Mouse (Mus musculus) ES-E14 (cell line): ENCODE data around the gene Galnt6. TPM values are rescaled to one million over a fixed set of nuclear protein-coding genes. Genes with fewer than 3 reads are reported as not detected.
A peak's percentile ranks its signal among the peaks of the same experiment; 100 is the strongest.

Experiments
- DNase-seq: peaks from one replicate; pipeline ENCODE4 v3.0.0-alpha.2; 2013; ENCODE audit warnings: low read depth, low spot score
- H3K27ac ChIP-seq: 2 replicates; pipeline ENCODE4 v1.5.1; 2012; ENCODE audit warnings: low read depth, mild to moderate bottlenecking, low read length, moderate library complexity, mixed read lengths; ENCODE audit not compliant: poor library complexity, insufficient read depth, severe bottlenecking
- H3K36me3 ChIP-seq: 2 replicates; pipeline ENCODE4 v1.6.1; 2012; ENCODE audit warnings: mild to moderate bottlenecking, low read length, moderate library complexity, mixed read lengths; ENCODE audit not compliant: control insufficient read depth, poor library complexity, insufficient read depth, severe bottlenecking
- H3K4me1 ChIP-seq, 2 experiments: fragments of 150-350 bp in 1 of 2; sonication (generic) in 1 of 2; 2 replicates each; pipeline ENCODE4 v1.6.1; 2012; ENCODE audit warnings: low read length in 2 of 2, mild to moderate bottlenecking in 1 of 2, mixed read lengths in 1 of 2; ENCODE audit not compliant: control insufficient read depth in 2 of 2, insufficient read depth in 2 of 2, poor library complexity in 1 of 2
- H3K4me3 ChIP-seq, 2 experiments: fragments of 150-350 bp in 1 of 2; sonication (generic) in 1 of 2; 2 replicates each; pipeline ENCODE4 v1.5.1; 2012; ENCODE audit warnings: low read length in 2 of 2, low read depth in 1 of 2, mild to moderate bottlenecking in 1 of 2, mixed read lengths in 1 of 2; ENCODE audit not compliant: insufficient read depth in 1 of 2, poor library complexity in 1 of 2, severe bottlenecking in 1 of 2
- H3K9ac ChIP-seq: 2 replicates; pipeline ENCODE4 v1.6.1; 2012; ENCODE audit warnings: low read depth, mild to moderate bottlenecking, low read length, mixed read lengths; ENCODE audit not compliant: poor library complexity, insufficient read depth, severe bottlenecking
- H3K9me3 ChIP-seq: fragments of 150-350 bp; sonication (generic); 2 replicates; pipeline ENCODE4 v1.6.1; 2012; ENCODE audit warnings: low read depth, mild to moderate bottlenecking, low read length; ENCODE audit not compliant: control insufficient read depth, insufficient read depth
- CHD2 ChIP-seq: IDR thresholded peaks from 2 replicates; pipeline ENCODE4 v1.6.1; 2014; ENCODE audit warnings: mild to moderate bottlenecking, low read depth, low read length, inconsistent platforms
- HCFC1 ChIP-seq: IDR thresholded peaks from 2 replicates; pipeline ENCODE4 v1.6.1; 2012; ENCODE audit warnings: low read length, inconsistent platforms, borderline replicate concordance; ENCODE audit not compliant: insufficient read depth
- MAFK ChIP-seq: IDR thresholded peaks from 2 replicates; pipeline ENCODE4 v1.6.1; 2014; ENCODE audit warnings: mild to moderate bottlenecking, low read depth, low read length, inconsistent platforms; ENCODE audit not compliant: insufficient read depth
- ZC3H11A ChIP-seq: IDR thresholded peaks from 2 replicates; pipeline ENCODE4 v1.6.1; 2012; ENCODE audit warnings: low read depth, mild to moderate bottlenecking, inconsistent platforms, low read length, borderline replicate concordance
- ZNF384 ChIP-seq: IDR thresholded peaks from 2 replicates; pipeline ENCODE4 v1.6.1; 2012; ENCODE audit warnings: low read depth, low read length, inconsistent platforms
- in situ Hi-C, 2 experiments: fragments of 600-800 bp; cut with MboI; formaldehyde crosslinking; loops; one replicate each; pipeline ENCODE4 v1.15.1; 2025; ENCODE audit warnings: low sequenced_read_pairs in 2 of 2, inconsistent platforms in 1 of 2; ENCODE audit not compliant: unreplicated experiment in 2 of 2
- total RNA-seq: library from RNA; depleted of rRNA; stranded (reverse); fragments of 300-350 nt; gene quantifications from 2 replicates; pipeline ENCODE4 v1.2.3, GENCODE M21; 2012

Galnt6 gene
- total RNA-seq, 1 experiment: 18.2 TPM

DNA sequence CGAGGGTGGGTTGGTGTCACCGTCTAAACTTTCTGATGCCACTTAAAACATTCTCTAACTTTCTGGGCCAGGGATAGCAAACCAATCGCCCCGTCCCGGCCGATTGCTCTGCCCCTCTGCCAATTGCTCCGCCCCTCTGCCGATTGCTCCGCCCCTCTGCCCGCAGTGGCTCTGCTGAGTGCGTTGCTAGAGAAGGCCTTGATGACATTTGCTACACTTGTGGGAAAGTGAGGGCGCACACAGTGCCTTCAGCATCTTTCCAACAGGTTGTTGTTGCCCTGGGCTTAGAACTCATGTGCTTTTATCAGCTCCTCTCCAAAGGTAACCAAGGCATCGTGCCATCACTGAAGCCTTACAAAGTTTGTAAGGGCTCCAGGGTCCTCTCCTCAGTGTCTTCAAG is 43.9 kb downstream of the Galnt6 start:
- peaks cover 0 to 7% of the 10 kb centered on the region in 2 experiments; a peak in 1 of 4 replicates for H3K4me1 ChIP-seq
- H3K9me3 ChIP-seq: no peaks in the 10 kb centered on the region
- no peak overlapping the region for H3K27ac ChIP-seq
- in situ Hi-C loops: no loop called here
- H3K36me3 ChIP-seq: no peaks in the 10 kb centered on the region
- H3K4me3 ChIP-seq: peak overlapping the region; percentile 11 to 29; a peak in 2 of 4 replicates
- H3K9ac ChIP-seq: no peak overlapping the region
- no peak for DNase-seq
- TF ChIP-seq HCFC1: no peak
- no peak for TF ChIP-seq CHD2
- TF ChIP-seq ZC3H11A: no peak
- no peak for TF ChIP-seq MAFK
- TF ChIP-seq ZNF384: no peak

DNA sequence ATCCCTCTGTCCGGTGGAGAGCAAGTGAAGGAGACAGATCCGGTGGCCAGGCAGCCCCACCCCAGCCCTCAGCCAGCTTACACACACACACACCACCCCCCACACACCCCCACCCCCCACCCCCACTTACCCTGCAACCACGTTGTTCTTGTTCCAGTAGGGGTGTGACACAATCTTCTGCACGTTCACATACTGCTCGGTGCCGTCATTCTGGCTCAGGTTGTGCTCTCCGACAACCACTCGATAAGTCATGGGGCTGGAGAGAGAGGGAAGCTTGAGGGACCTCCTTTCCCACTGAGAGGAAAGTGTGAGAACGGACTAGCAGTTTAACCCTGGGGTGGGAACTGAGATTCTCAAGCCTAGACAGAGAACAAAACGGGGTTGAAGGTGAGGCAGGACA is 44.7 kb downstream of the Galnt6 start:
- Histone ChIP-seq H3K4me1 (peaks cover 0 to 11% of the 10 kb centered on the region in 2 experiments; a peak in 2 of 4 replicates), H3K9ac (no peak overlapping the region), H3K4me3 (peak overlapping the region; percentile 11 to 29; a peak in 1 of 4 replicates), H3K36me3 (no peaks in the 10 kb centered on the region), H3K27ac (no peak overlapping the region), H3K9me3 (no peaks in the 10 kb centered on the region)
- no peak for DNase-seq
- TF ChIP-seq MAFK (no peak), HCFC1 (no peak), CHD2 (no peak)
- in situ Hi-C loops: no loop called here

DNA sequence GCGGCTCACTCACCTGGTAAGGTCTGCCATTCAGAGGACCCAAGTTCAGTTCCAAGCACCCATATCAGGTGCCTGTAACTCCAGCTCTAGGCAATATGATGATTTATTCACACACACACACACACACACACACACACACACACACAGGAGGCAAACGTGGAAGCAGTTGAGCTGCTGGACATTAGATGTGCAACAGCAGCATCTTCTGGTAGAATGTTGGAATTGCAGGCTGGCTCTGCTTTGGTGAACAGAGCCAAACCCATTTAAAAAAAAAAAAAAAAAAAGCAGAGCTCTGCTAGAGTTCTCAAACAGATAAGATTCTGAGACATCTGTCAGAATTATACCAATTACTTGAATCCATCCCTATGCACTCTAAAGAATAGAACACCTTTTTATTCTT is 46.1 kb downstream of the Galnt6 start:
- in situ Hi-C loops: no loop called here
- peak; percentile 75 for TF ChIP-seq ZC3H11A
- TF ChIP-seq HCFC1: no peak
- TF ChIP-seq ZNF384: peak; percentile 98
- Histone ChIP-seq H3K9ac (no peak overlapping the region), H3K36me3 (no peaks in the 10 kb centered on the region), H3K9me3 (no peaks in the 10 kb centered on the region), H3K27ac (no peak overlapping the region), H3K4me1 (peaks cover 0 to 16% of the 10 kb centered on the region in 2 experiments; a peak in 2 of 4 replicates), H3K4me3 (no peak overlapping the region)
- DNase-seq: peak; percentile 83

DNA sequence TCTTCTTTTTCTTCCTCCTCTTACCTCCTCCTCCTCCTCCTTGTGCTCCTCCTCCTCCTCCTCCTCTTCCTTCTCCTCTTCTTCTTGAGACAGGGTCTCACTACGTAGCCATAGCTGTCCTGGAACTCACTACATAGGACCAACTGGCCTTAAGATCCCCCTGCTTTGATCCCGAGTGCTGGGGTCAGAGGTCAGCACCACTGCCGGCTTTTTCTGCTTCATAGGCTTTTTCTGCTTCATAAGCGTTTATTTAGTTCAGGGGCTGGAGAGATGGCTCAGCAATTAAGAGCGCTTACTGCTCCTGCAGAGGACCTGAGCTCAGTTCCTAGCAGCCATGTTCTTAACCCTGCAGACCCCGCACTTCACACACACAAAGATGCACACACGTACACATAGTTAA is 47.4 kb downstream of the Galnt6 start:
- in situ Hi-C loops: no loop called here
- Histone ChIP-seq H3K4me1 (peaks cover 0 to 16% of the 10 kb centered on the region in 2 experiments; a peak in 2 of 4 replicates), H3K27ac (no peak overlapping the region), H3K36me3 (no peaks in the 10 kb centered on the region; the same call in 1 of the 2 replicates), H3K9me3 (no peaks in the 10 kb centered on the region), H3K4me3 (no peak overlapping the region), H3K9ac (no peak overlapping the region)
- TF ChIP-seq HCFC1 (no peak), MAFK (0 out of 2 replicates have a peak, but pooled peaks have one; percentile 38)
- no peak for DNase-seq

DNA sequence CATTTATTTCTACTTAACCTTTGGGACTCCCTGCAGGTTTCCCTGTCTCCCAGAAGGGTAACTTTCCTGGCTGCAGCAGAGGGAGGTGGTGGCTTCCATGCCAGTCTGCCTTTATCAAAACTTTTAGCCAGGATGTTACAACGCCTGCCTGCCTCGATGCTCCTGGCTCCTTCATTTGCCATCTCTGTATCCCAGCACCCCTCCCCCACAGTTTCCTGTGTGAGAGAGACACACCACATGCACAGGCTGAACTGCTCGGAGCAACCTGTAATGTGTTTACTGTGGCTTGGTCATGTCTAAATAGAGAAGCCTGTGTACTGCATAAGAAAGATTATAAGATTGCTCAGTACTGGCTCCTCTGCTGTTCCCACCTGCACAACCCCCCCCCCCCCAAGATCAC is 48.8 kb downstream of the Galnt6 start:
- TF ChIP-seq ZNF384 (no peak), ZC3H11A (no peak), HCFC1 (no peak), MAFK (no peak), CHD2 (no peak)
- H3K27ac ChIP-seq: no peak overlapping the region
- H3K4me1 ChIP-seq: peaks cover 0 to 20% of the 10 kb centered on the region in 2 experiments; a peak in 2 of 4 replicates
- H3K9ac ChIP-seq: no peak overlapping the region
- H3K9me3 ChIP-seq: no peaks in the 10 kb centered on the region
- no peaks in the 10 kb centered on the region; the same call in 1 of the 2 replicates for H3K36me3 ChIP-seq
- in situ Hi-C loops: no loop called here
- no peak overlapping the region for H3K4me3 ChIP-seq
- no peak for DNase-seq
